ENCODE assay signal across 25 mouse cellular contexts in genomic region chr4:141680892-141681291, GRCm38 (mm10). TPM values are rescaled to one million over a fixed set of nuclear protein-coding genes. Genes with fewer than 3 reads are reported as not detected.
DNase-seq lines count a peak whose midpoint lies in the region; ATAC-seq and TF ChIP-seq lines count a peak whose summit lies in the region.
"Had no signal": no experiment of that assay in that cellular context is flagged by ENCODE, and none has a peak within 500 bp of the region (broad histone marks: within the 10 kb centered on the region; RNA-seq: fewer than 3 reads in every experiment).

No protein-coding gene starts in this region.

- H3K36me3 ChIP-seq in heart, embryonic 14.5 days (ENCODE audit: control insufficient read depth, insufficient read depth, low read length): peaks cover 42% of the 10 kb centered on the region
- peaks cover 18% of the 10 kb centered on the region for H3K36me3 ChIP-seq in heart, embryonic 11.5 days (ENCODE audit: control insufficient read depth, insufficient read depth, low read length)
- H3K36me3 ChIP-seq in lung, embryonic 14.5 days (ENCODE audit: insufficient read depth): peaks cover 40% of the 10 kb centered on the region
- peaks cover 8% of the 10 kb centered on the region; the same call in 1 of the 2 replicates for H3K36me3 ChIP-seq in embryonic facial prominence, embryonic 11.5 days (replicated peaks; ENCODE audit: control insufficient read depth, insufficient read depth, low read depth, low read length)
- H3K36me3 ChIP-seq in stomach, embryonic 15.5 days: peaks cover 25% of the 10 kb centered on the region

- no peaks in the 10 kb centered on the region for H3K27me3 ChIP-seq in heart, embryonic 14.5 days (ENCODE audit: control insufficient read depth, insufficient read depth, low read length)
- H3K27me3 ChIP-seq in heart, embryonic 11.5 days (ENCODE audit: control insufficient read depth, insufficient read depth, low read length): no peaks in the 10 kb centered on the region
- no peaks in the 10 kb centered on the region for H3K27me3 ChIP-seq in lung, embryonic 14.5 days (ENCODE audit: insufficient read depth, low read length)
- no peaks in the 10 kb centered on the region for H3K27me3 ChIP-seq in embryonic facial prominence, embryonic 11.5 days (ENCODE audit: control insufficient read depth, insufficient read depth, low read length)
- no peaks in the 10 kb centered on the region for H3K27me3 ChIP-seq in stomach, embryonic 15.5 days (replicated peaks)
- H3K27me3 ChIP-seq: CH12.LX; embryonic facial prominence, embryonic 15.5 days; hindbrain, embryonic 13.5 days; liver, embryonic 12.5 days; megakaryocyte, embryonic 14.5 days; neural tube, embryonic 13.5 days had no signal

- peaks cover 26 to 38% of the 10 kb centered on the region in 2 experiments for H3K4me1 ChIP-seq in heart, embryonic 14.5 days (ENCODE audit: control insufficient read depth in 2 of 2, insufficient read depth in 2 of 2, low read length in 2 of 2)
- peaks cover 37% of the 10 kb centered on the region for H3K4me1 ChIP-seq in heart, embryonic 11.5 days (ENCODE audit: control insufficient read depth, insufficient read depth, low read length)
- 0 out of 2 replicates have a peak, but pooled peaks cover 3% of the 10 kb centered on the region for H3K4me1 ChIP-seq in lung, embryonic 14.5 days (ENCODE audit: insufficient read depth)
- H3K4me1 ChIP-seq in embryonic facial prominence, embryonic 11.5 days (ENCODE audit: control insufficient read depth, insufficient read depth, low read length): no peaks in the 10 kb centered on the region
- H3K4me1 ChIP-seq in stomach, embryonic 15.5 days: peaks cover 5% of the 10 kb centered on the region; the same call in 1 of the 2 replicates
- H3K4me1 ChIP-seq: hindbrain, embryonic 13.5 days; neural tube, embryonic 13.5 days had no signal

- H3K4me2 ChIP-seq in heart, embryonic 14.5 days (ENCODE audit: low read length): no peak overlapping the region
- H3K4me2 ChIP-seq in heart, embryonic 11.5 days: no peak overlapping the region
- no peak overlapping the region for H3K4me2 ChIP-seq in lung, embryonic 14.5 days
- no peak overlapping the region for H3K4me2 ChIP-seq in embryonic facial prominence, embryonic 11.5 days (ENCODE audit: low read depth, low read length)
- H3K4me2 ChIP-seq in stomach, embryonic 15.5 days: no peak overlapping the region
- H3K4me2 ChIP-seq: embryonic facial prominence, embryonic 15.5 days; hindbrain, embryonic 13.5 days; liver, embryonic 12.5 days; neural tube, embryonic 13.5 days had no signal

- TF ChIP-seq CTCF in lung, embryonic 14.5 days (IDR thresholded peaks at IDR 0.05; ENCODE audit: low read depth): no peak

- no peak overlapping the region for H3K9ac ChIP-seq in heart, embryonic 14.5 days (ENCODE audit: low read length)
- no peak overlapping the region for H3K9ac ChIP-seq in heart, embryonic 11.5 days (ENCODE audit: low read depth, low read length)
- no peak overlapping the region for H3K9ac ChIP-seq in lung, embryonic 14.5 days
- no peak overlapping the region for H3K9ac ChIP-seq in embryonic facial prominence, embryonic 11.5 days (replicated peaks; ENCODE audit: low read length)
- H3K9ac ChIP-seq in stomach, embryonic 15.5 days: no peak overlapping the region
- H3K9ac ChIP-seq: embryonic facial prominence, embryonic 15.5 days; hindbrain, embryonic 13.5 days; liver, embryonic 12.5 days; neural tube, embryonic 13.5 days had no signal

- peak; percentile 68 for DNase-seq in lung, embryonic 14.5 days
- DNase-seq in lung, postnatal 4 days: no peak
- peak; percentile 26 for DNase-seq in embryonic facial prominence, embryonic 11.5 days (ENCODE audit: low spot score)
- DNase-seq in ovary, adult 18-20 months (ENCODE audit: low spot score): no peak
- DNase-seq in right cerebral cortex, postnatal 14 days: no peak
- DNase-seq: adrenal gland, adult 8-10 months; cerebellum, adult 9-10 months; heart, adult 11 months; kidney, postnatal 10 days; layer of hippocampus, postnatal 36 days; lung, postnatal 14 days; midbrain, embryonic 14.5 days; thymus, postnatal 25 days had no signal

- 31% methylated on average over 12 of the region's 12 CpGs for WGBS in heart, embryonic 14.5 days
- WGBS in heart, embryonic 11.5 days (ENCODE audit: insufficient replicate concordance): 29% methylated on average over 12 of the region's 12 CpGs
- WGBS in lung, embryonic 14.5 days: 41% methylated on average over 12 of the region's 12 CpGs
- WGBS in embryonic facial prominence, embryonic 11.5 days: 51% methylated on average over 12 of the region's 12 CpGs
- WGBS in stomach, embryonic 15.5 days: 53% methylated on average over 12 of the region's 12 CpGs

- no peak overlapping the region for H3K4me3 ChIP-seq in heart, embryonic 14.5 days (ENCODE audit: control insufficient read depth in 1 of 2, insufficient read depth in 1 of 2, low read depth in 1 of 2, low read length in 2 of 2)
- H3K4me3 ChIP-seq in heart, embryonic 11.5 days (ENCODE audit: low read depth, low read length): no peak overlapping the region
- no peak overlapping the region for H3K4me3 ChIP-seq in lung, embryonic 14.5 days (ENCODE audit: low read depth, low read length)
- H3K4me3 ChIP-seq in embryonic facial prominence, embryonic 11.5 days (ENCODE audit: low read depth, low read length): no peak overlapping the region
- H3K4me3 ChIP-seq in stomach, embryonic 15.5 days (replicated peaks): no peak overlapping the region
- H3K4me3 ChIP-seq: embryonic facial prominence, embryonic 15.5 days; forebrain, embryonic 10.5 days; hindbrain, embryonic 13.5 days; layer of hippocampus, adult 2 months; liver, embryonic 12.5 days; megakaryocyte, embryonic 14.5 days; neural tube, embryonic 13.5 days had no signal

- H3K27ac ChIP-seq in heart, embryonic 14.5 days (replicated peaks in 1 of 2; ENCODE audit: control insufficient read depth in 1 of 2, insufficient read depth in 1 of 2, low read depth in 2 of 2, low read length in 2 of 2): no peak overlapping the region
- H3K27ac ChIP-seq in heart, embryonic 11.5 days (ENCODE audit: low read depth, low read length): no peak overlapping the region
- peak overlapping the region; percentile 39; the same call in 1 of the 2 replicates for H3K27ac ChIP-seq in lung, embryonic 14.5 days (ENCODE audit: low read depth)
- H3K27ac ChIP-seq in embryonic facial prominence, embryonic 11.5 days (replicated peaks; ENCODE audit: low read depth, low read length): no peak overlapping the region
- H3K27ac ChIP-seq in stomach, embryonic 15.5 days: no peak overlapping the region; the same call in 1 of the 2 replicates
- H3K27ac ChIP-seq: embryonic facial prominence, embryonic 15.5 days; forebrain, embryonic 10.5 days; hindbrain, embryonic 13.5 days; layer of hippocampus, adult 2 months; liver, embryonic 12.5 days; neural tube, embryonic 13.5 days had no signal

- 0 out of 2 replicates have a peak, but pooled peaks have one; percentile 32 for ATAC-seq in heart, embryonic 14.5 days (ENCODE audit: insufficient number of reproducible peaks, insufficient read depth, low FRiP score, low read depth)
- ATAC-seq in heart, embryonic 11.5 days (replicated peaks; ENCODE audit: insufficient number of reproducible peaks, low FRiP score, low TSS enrichment): no peak
- ATAC-seq in lung, embryonic 14.5 days (ENCODE audit: insufficient read depth): peak; percentile 51; the same call in 1 of the 2 replicates
- ATAC-seq in embryonic facial prominence, embryonic 11.5 days (replicated peaks; ENCODE audit: insufficient number of reproducible peaks, low FRiP score, low TSS enrichment, low read depth): no peak
- peak; percentile 9; the same call in 1 of the 2 replicates for ATAC-seq in stomach, embryonic 15.5 days (ENCODE audit: insufficient read depth, low FRiP score, low read depth)
- ATAC-seq: inflammation-experienced regulatory T-cells, adult 6 months; liver, embryonic 12.5 days had no signal

- H3K9me3 ChIP-seq in heart, embryonic 14.5 days (ENCODE audit: control insufficient read depth, low read length): no peaks in the 10 kb centered on the region
- no peaks in the 10 kb centered on the region for H3K9me3 ChIP-seq in heart, embryonic 11.5 days (replicated peaks; ENCODE audit: control insufficient read depth, low read length)
- no peaks in the 10 kb centered on the region for H3K9me3 ChIP-seq in lung, embryonic 14.5 days (ENCODE audit: low read depth, low read length)
- H3K9me3 ChIP-seq in embryonic facial prominence, embryonic 11.5 days (replicated peaks; ENCODE audit: control insufficient read depth, low read length): no peaks in the 10 kb centered on the region
- H3K9me3 ChIP-seq in stomach, embryonic 15.5 days: no peaks in the 10 kb centered on the region
- H3K9me3 ChIP-seq: embryonic facial prominence, embryonic 15.5 days; forebrain, embryonic 10.5 days; hindbrain, embryonic 13.5 days; liver, embryonic 12.5 days; megakaryocyte, embryonic 14.5 days; neural tube, embryonic 13.5 days had no signal

RNA-seq across cellular contexts. Expression of gene Rsc1a1, which starts 4.5 kb away (rescaled TPM):
- polyA plus RNA-seq in heart, embryonic 14.5 days (2014; fragmentation: Nextera tagmentation; extraction: Ambion mirVana): 0.72 and 2.1 TPM in 2 replicates
- 1.5 TPM in 1 of 2 replicates, not detected in the other for polyA plus RNA-seq in heart, embryonic 11.5 days (2014; fragmentation: Nextera tagmentation; extraction: Ambion mirVana)
- 0.38 and 3.2 TPM in 2 replicates for polyA plus RNA-seq in lung, embryonic 14.5 days (2014; fragmentation: Nextera tagmentation; extraction: Ambion mirVana)
- polyA plus RNA-seq in embryonic facial prominence, embryonic 11.5 days (2014; fragmentation: Nextera tagmentation; extraction: Ambion mirVana): 3.2 TPM in 1 of 2 replicates, not detected in the other
- 1.0 TPM in 1 of 2 replicates, not detected in the other for polyA plus RNA-seq in stomach, embryonic 15.5 days (2015; fragmentation: Nextera tagmentation; extraction: Ambion mirVana)
- polyA plus RNA-seq: embryonic facial prominence, embryonic 15.5 days; inflammation-experienced regulatory T-cells, adult 6 months; midbrain, embryonic 14.5 days; neural tube, embryonic 13.5 days had no signal

RNA-seq across cellular contexts. Expression of gene Plekhm2, which starts 16.2 kb away (rescaled TPM):
- 6.6 and 7.8 TPM in 2 replicates for polyA plus RNA-seq in heart, embryonic 14.5 days (2014; fragmentation: Nextera tagmentation; extraction: Ambion mirVana)
- polyA plus RNA-seq in heart, embryonic 11.5 days (2014; fragmentation: Nextera tagmentation; extraction: Ambion mirVana): 3.5 and 3.9 TPM in 2 replicates
- polyA plus RNA-seq in lung, embryonic 14.5 days (2014; fragmentation: Nextera tagmentation; extraction: Ambion mirVana): 5.1 and 5.4 TPM in 2 replicates
- polyA plus RNA-seq in embryonic facial prominence, embryonic 11.5 days (2014; fragmentation: Nextera tagmentation; extraction: Ambion mirVana): 2.9 and 3.5 TPM in 2 replicates
- 6.2 and 6.9 TPM in 2 replicates for polyA plus RNA-seq in stomach, embryonic 15.5 days (2015; fragmentation: Nextera tagmentation; extraction: Ambion mirVana)

RNA-seq across cellular contexts. Expression of gene Ddi2, which starts 42.3 kb away (rescaled TPM):
- polyA plus RNA-seq in heart, embryonic 14.5 days (2014; fragmentation: Nextera tagmentation; extraction: Ambion mirVana): 12.0 and 12.1 TPM in 2 replicates
- 13.5 and 13.7 TPM in 2 replicates for polyA plus RNA-seq in heart, embryonic 11.5 days (2014; fragmentation: Nextera tagmentation; extraction: Ambion mirVana)
- polyA plus RNA-seq in lung, embryonic 14.5 days (2014; fragmentation: Nextera tagmentation; extraction: Ambion mirVana): 19.8 and 21.5 TPM in 2 replicates
- polyA plus RNA-seq in embryonic facial prominence, embryonic 11.5 days (2014; fragmentation: Nextera tagmentation; extraction: Ambion mirVana): 17.9 and 19.8 TPM in 2 replicates
- polyA plus RNA-seq in stomach, embryonic 15.5 days (2015; fragmentation: Nextera tagmentation; extraction: Ambion mirVana): 23.2 and 23.3 TPM in 2 replicates

RNA-seq across cellular contexts. Expression of gene Slc25a34, which starts 57.3 kb away (rescaled TPM):
- 0.09 and 0.19 TPM in 2 replicates for polyA plus RNA-seq in heart, embryonic 14.5 days (2014; fragmentation: Nextera tagmentation; extraction: Ambion mirVana)
- not detected in 2 replicates for polyA plus RNA-seq in heart, embryonic 11.5 days (2014; fragmentation: Nextera tagmentation; extraction: Ambion mirVana)
- not detected in 2 replicates for polyA plus RNA-seq in lung, embryonic 14.5 days (2014; fragmentation: Nextera tagmentation; extraction: Ambion mirVana)
- not detected in 2 replicates for polyA plus RNA-seq in embryonic facial prominence, embryonic 11.5 days (2014; fragmentation: Nextera tagmentation; extraction: Ambion mirVana)
- polyA plus RNA-seq in stomach, embryonic 15.5 days (2015; fragmentation: Nextera tagmentation; extraction: Ambion mirVana): 0.71 and 0.76 TPM in 2 replicates
- polyA plus RNA-seq: forebrain, embryonic 10.5 days; liver, embryonic 12.5 days had no signal

Comparison
In these comparisons a context has a peak if more than half of its experiments do, and no peak if none do; other contexts are left out.
1. ATAC-seq: peak in heart, embryonic 14.5 days (single experiment), lung, embryonic 14.5 days (single experiment) and stomach, embryonic 15.5 days (single experiment); none in heart, embryonic 11.5 days (single experiment) and embryonic facial prominence, embryonic 11.5 days (single experiment).
2. DNase-seq: peak in lung, embryonic 14.5 days (single experiment) and embryonic facial prominence, embryonic 11.5 days (single experiment); none in lung, postnatal 4 days (0 of 2), ovary, adult 18-20 months (single experiment) and right cerebral cortex, postnatal 14 days (single experiment).